Mouse (Mus musculus) stomach, postnatal 0 days (tissue): Measurements from ENCODE around the gene Il33. TPM values are rescaled to one million over a fixed set of nuclear protein-coding genes. Genes with fewer than 3 reads are reported as not detected.

Source experiments
- ATAC-seq: fragments of 200-750 bp; cut with Nextera tagmentation; 2 replicates; pipeline ENCODE4 v1.8.0; 2017; ENCODE audit not compliant: low FRiP score, low TSS enrichment
- DNase-seq: peaks from one replicate; pipeline ENCODE4 v3.0.0-alpha.2; 2016; ENCODE audit warnings: low spot score
- H3K27ac ChIP-seq: fragments of 300-500 bp; sonication (generic); replicated peaks from 2 replicates; pipeline ENCODE4 v1.5.1; 2014; ENCODE audit warnings: mild to moderate bottlenecking, control low read depth
- H3K27me3 ChIP-seq: fragments of 300-500 bp; sonication (generic); 2 replicates; pipeline ENCODE4 v1.6.1; 2014; ENCODE audit warnings: low read length; ENCODE audit not compliant: control insufficient read depth, insufficient read depth
- H3K36me3 ChIP-seq: fragments of 300-500 bp; sonication (generic); 2 replicates; pipeline ENCODE4 v1.6.1; 2014; ENCODE audit warnings: low read length, mixed read lengths; ENCODE audit not compliant: control insufficient read depth, insufficient read depth
- H3K4me1 ChIP-seq: fragments of 300-500 bp; sonication (generic); replicated peaks from 2 replicates; pipeline ENCODE4 v1.6.1; 2014; ENCODE audit warnings: antibody characterized with exemption; ENCODE audit not compliant: control insufficient read depth, insufficient read depth
- H3K4me2 ChIP-seq: fragments of 300-500 bp; sonication (generic); replicated peaks from 2 replicates; pipeline ENCODE4 v1.6.1; 2014; ENCODE audit warnings: low read depth, mild to moderate bottlenecking, control low read depth, moderate library complexity
- H3K4me3 ChIP-seq: fragments of 300-500 bp; sonication (generic); 2 replicates; pipeline ENCODE4 v1.5.1; 2014; ENCODE audit warnings: low read depth, low read length, control low read depth
- H3K9ac ChIP-seq: fragments of 300-500 bp; sonication (generic); 2 replicates; pipeline ENCODE4 v1.6.1; 2014; ENCODE audit warnings: mild to moderate bottlenecking, low read length, control low read depth, mixed read lengths
- H3K9me3 ChIP-seq: fragments of 300-500 bp; sonication (generic); 2 replicates; pipeline ENCODE4 v1.6.1; 2016; ENCODE audit warnings: low read length; ENCODE audit not compliant: control insufficient read depth
- CTCF ChIP-seq: IDR thresholded peaks from 2 replicates; pipeline ENCODE4 v1.5.1; 2016; ENCODE audit warnings: antibody characterized with exemption, low read depth, mild to moderate bottlenecking, moderate library complexity
- EP300 ChIP-seq: optimal IDR thresholded peaks from 2 replicates; pipeline ENCODE3; 2016; ENCODE audit warnings: antibody characterized with exemption
- WGBS: fragments of 180-500 bp; shearing (Covaris S2); extraction: QIAGEN DNeasy Blood & Tissue Kit; methylation state at CpG from one replicate; pipeline ENCODE4 v1.1.7; 2014; 5-methylcytosine and 5-hydroxymethylcytosine counted together
- polyA plus RNA-seq: library from polyadenylated mRNA; unstranded; fragments of >200 nt; fragmentation: Nextera tagmentation; extraction: Ambion mirVana; gene quantifications from 2 replicates; pipeline ENCODE4 v1.2.1, GENCODE M21; 2015

Gene Il33
- polyA plus RNA-seq, 1 experiment from 2014 or later, result 54.4 TPM

GRCm38 (mm10) chr19:29885548-29885947, 39.4 kb upstream of the Il33 start:
- no peaks in the 10 kb centered on the region for H3K27me3 ChIP-seq
- H3K36me3 ChIP-seq, result no peaks in the 10 kb centered on the region
- DNase-seq, result no peak
- no peaks in the 10 kb centered on the region for H3K4me1 ChIP-seq
- ATAC-seq, result no peak
- no peak overlapping the region for H3K9ac ChIP-seq
- 82% methylated on average over 6 of the region's 6 CpGs for WGBS
- H3K4me2 ChIP-seq, result no peak overlapping the region
- H3K27ac ChIP-seq, result no peak overlapping the region
- no peak for TF ChIP-seq EP300
- no peak for TF ChIP-seq CTCF
- H3K4me3 ChIP-seq, result no peak overlapping the region
- no peaks in the 10 kb centered on the region for H3K9me3 ChIP-seq

- ATAC-seq (no peak), DNase-seq (no peak)
- Histone ChIP-seq H3K27ac (no peak overlapping the region), H3K4me1 (no peaks in the 10 kb centered on the region), H3K36me3 (no peaks in the 10 kb centered on the region), H3K9ac (no peak overlapping the region), H3K9me3 (no peaks in the 10 kb centered on the region), H3K4me2 (no peak overlapping the region), H3K4me3 (no peak overlapping the region), H3K27me3 (no peaks in the 10 kb centered on the region)
- WGBS, result 70% methylated on average over 2 of the region's 2 CpGs
- TF ChIP-seq EP300 (no peak), CTCF (no peak)
Measured at GRCm38 (mm10) chr19:29887476-29887875, 37.4 kb upstream of the Il33 start.

GRCm38 (mm10) chr19:29888946-29889345, 36.0 kb upstream of the Il33 start:
- Histone ChIP-seq H3K36me3 (no peaks in the 10 kb centered on the region), H3K4me1 (no peaks in the 10 kb centered on the region), H3K4me3 (no peak overlapping the region), H3K9me3 (no peaks in the 10 kb centered on the region), H3K4me2 (no peak overlapping the region), H3K27me3 (no peaks in the 10 kb centered on the region), H3K9ac (no peak overlapping the region), H3K27ac (no peak overlapping the region)
- TF ChIP-seq EP300 (no peak), CTCF (no peak)
- 69% methylated on average over 6 of the region's 6 CpGs for WGBS
- no peak for DNase-seq
- ATAC-seq, result no peak

- no peak overlapping the region for H3K4me3 ChIP-seq
- H3K9me3 ChIP-seq, result no peaks in the 10 kb centered on the region
- no peak overlapping the region for H3K4me2 ChIP-seq
- no peaks in the 10 kb centered on the region for H3K36me3 ChIP-seq
- no peaks in the 10 kb centered on the region for H3K4me1 ChIP-seq
- 50% methylated on average over 4 of the region's 4 CpGs for WGBS
- no peak overlapping the region for H3K9ac ChIP-seq
- no peak for TF ChIP-seq EP300
- no peak for TF ChIP-seq CTCF
- no peak for ATAC-seq
- H3K27ac ChIP-seq, result peak overlapping the region; percentile 45
- DNase-seq, result no peak
- H3K27me3 ChIP-seq, result no peaks in the 10 kb centered on the region
Measured at GRCm38 (mm10) chr19:29891981-29892380, 32.9 kb upstream of the Il33 start.

- H3K36me3 ChIP-seq, result no peaks in the 10 kb centered on the region
- ATAC-seq (peak; percentile 86), DNase-seq (peak; percentile 44)
- H3K4me3 ChIP-seq, result no peak overlapping the region
- H3K4me1 ChIP-seq, result no peaks in the 10 kb centered on the region
- peak overlapping the region; percentile 45 for H3K27ac ChIP-seq
- no peaks in the 10 kb centered on the region for H3K9me3 ChIP-seq
- 60% methylated on average over 6 of the region's 6 CpGs for WGBS
- no peaks in the 10 kb centered on the region for H3K27me3 ChIP-seq
- TF ChIP-seq CTCF (no peak), EP300 (no peak)
- H3K4me2 ChIP-seq, result no peak overlapping the region
- H3K9ac ChIP-seq, result no peak overlapping the region
Measured at GRCm38 (mm10) chr19:29892786-29893185, 32.1 kb upstream of the Il33 start.

GRCm38 (mm10) chr19:29893718-29894273, 31.1 kb upstream of the Il33 start:
- WGBS, result 65% methylated on average over 4 of the region's 4 CpGs
- H3K27ac ChIP-seq, result peak overlapping the region; percentile 53
- ATAC-seq (peak; percentile 46), DNase-seq (no peak)
- H3K36me3 ChIP-seq, result no peaks in the 10 kb centered on the region
- H3K4me1 ChIP-seq, result no peaks in the 10 kb centered on the region
- H3K4me2 ChIP-seq, result no peak overlapping the region
- H3K9me3 ChIP-seq, result no peaks in the 10 kb centered on the region
- no peaks in the 10 kb centered on the region for H3K27me3 ChIP-seq
- H3K9ac ChIP-seq, result no peak overlapping the region
- TF ChIP-seq EP300 (no peak), CTCF (no peak)
- H3K4me3 ChIP-seq, result no peak overlapping the region
